Mouse (Mus musculus): ENCODE measurements around the gene Zfpl1. TPM values are rescaled to one million over a fixed set of nuclear protein-coding genes. Genes with fewer than 3 reads are reported as not detected.

The Zfpl1 gene
- polyA plus RNA-seq, 1 experiment from 2014 or later = 62.7 TPM

- Histone ChIP-seq H3K27me3 (ENCODE audit: control insufficient read depth, insufficient read depth, low read length) (no peaks in the 10 kb centered on the region), H3K4me1 (ENCODE audit: control insufficient read depth, insufficient read depth, low read length) (peaks cover 18% of the 10 kb centered on the region), H3K36me3 (ENCODE audit: control insufficient read depth, insufficient read depth, low read length) (peaks cover 27% of the 10 kb centered on the region), H3K9ac (ENCODE audit: low read length) (peak overlapping the region; percentile 86), H3K9me3 (replicated peaks; ENCODE audit: control insufficient read depth, low read length) (no peaks in the 10 kb centered on the region), H3K4me3 (replicated peaks; ENCODE audit: low read length) (peak overlapping the region; percentile 83), H3K27ac (ENCODE audit: low read length) (no peak overlapping the region), H3K4me2 (ENCODE audit: low read depth, low read length) (peak overlapping the region; percentile 75)
- ATAC-seq (ENCODE audit: insufficient read depth, low FRiP score) = no peak
- WGBS = 44% methylated on average over 4 of the region's 4 CpGs
Observed at GRCm38 (mm10) chr19:6056696-6057095, 28.1 kb downstream of the Zfpl1 start.

- no peak overlapping the region for H3K27ac ChIP-seq (ENCODE audit: low read length)
- ATAC-seq (ENCODE audit: insufficient read depth, low FRiP score) = no peak
- H3K4me3 ChIP-seq (replicated peaks; ENCODE audit: low read length) = no peak overlapping the region
- H3K4me1 ChIP-seq (ENCODE audit: control insufficient read depth, insufficient read depth, low read length) = peaks cover 12% of the 10 kb centered on the region
- WGBS = 78% methylated on average over 5 of the region's 5 CpGs
- H3K9ac ChIP-seq (ENCODE audit: low read length) = no peak overlapping the region
- no peaks in the 10 kb centered on the region for H3K27me3 ChIP-seq (ENCODE audit: control insufficient read depth, insufficient read depth, low read length)
- peaks cover 38% of the 10 kb centered on the region for H3K36me3 ChIP-seq (ENCODE audit: control insufficient read depth, insufficient read depth, low read length)
- no peaks in the 10 kb centered on the region for H3K9me3 ChIP-seq (replicated peaks; ENCODE audit: control insufficient read depth, low read length)
- H3K4me2 ChIP-seq (ENCODE audit: low read depth, low read length) = no peak overlapping the region
Observed at GRCm38 (mm10) chr19:6054296-6054695, 30.5 kb downstream of the Zfpl1 start.

- peaks cover 20% of the 10 kb centered on the region for H3K4me1 ChIP-seq (ENCODE audit: control insufficient read depth, insufficient read depth, low read length)
- no peaks in the 10 kb centered on the region for H3K9me3 ChIP-seq (replicated peaks; ENCODE audit: control insufficient read depth, low read length)
- 82% methylated on average over 7 of the region's 7 CpGs for WGBS
- H3K9ac ChIP-seq (ENCODE audit: low read length) = no peak overlapping the region
- H3K27me3 ChIP-seq (ENCODE audit: control insufficient read depth, insufficient read depth, low read length) = no peaks in the 10 kb centered on the region
- H3K4me2 ChIP-seq (ENCODE audit: low read depth, low read length) = no peak overlapping the region
- ATAC-seq (ENCODE audit: insufficient read depth, low FRiP score) = no peak
- no peak overlapping the region for H3K27ac ChIP-seq (ENCODE audit: low read length)
- no peak overlapping the region for H3K4me3 ChIP-seq (replicated peaks; ENCODE audit: low read length)
- peaks cover 47% of the 10 kb centered on the region for H3K36me3 ChIP-seq (ENCODE audit: control insufficient read depth, insufficient read depth, low read length)
Observed at GRCm38 (mm10) chr19:6052516-6052915, 32.2 kb downstream of the Zfpl1 start.

- peaks cover 18% of the 10 kb centered on the region for H3K4me1 ChIP-seq (ENCODE audit: control insufficient read depth, insufficient read depth, low read length)
- H3K27ac ChIP-seq (ENCODE audit: low read length) = no peak overlapping the region
- no peak overlapping the region for H3K4me3 ChIP-seq (replicated peaks; ENCODE audit: low read length)
- H3K9me3 ChIP-seq (replicated peaks; ENCODE audit: control insufficient read depth, low read length) = no peaks in the 10 kb centered on the region
- H3K27me3 ChIP-seq (ENCODE audit: control insufficient read depth, insufficient read depth, low read length) = no peaks in the 10 kb centered on the region
- 86% methylated on average over 11 of the region's 11 CpGs for WGBS
- no peak overlapping the region for H3K4me2 ChIP-seq (ENCODE audit: low read depth, low read length)
- peak overlapping the region; percentile 87; the same call in 1 of the 2 replicates for H3K9ac ChIP-seq (ENCODE audit: low read length)
- peaks cover 40% of the 10 kb centered on the region for H3K36me3 ChIP-seq (ENCODE audit: control insufficient read depth, insufficient read depth, low read length)
- no peak for ATAC-seq (ENCODE audit: insufficient read depth, low FRiP score)
Observed at GRCm38 (mm10) chr19:6048681-6049410, 35.9 kb downstream of the Zfpl1 start.

DNA sequence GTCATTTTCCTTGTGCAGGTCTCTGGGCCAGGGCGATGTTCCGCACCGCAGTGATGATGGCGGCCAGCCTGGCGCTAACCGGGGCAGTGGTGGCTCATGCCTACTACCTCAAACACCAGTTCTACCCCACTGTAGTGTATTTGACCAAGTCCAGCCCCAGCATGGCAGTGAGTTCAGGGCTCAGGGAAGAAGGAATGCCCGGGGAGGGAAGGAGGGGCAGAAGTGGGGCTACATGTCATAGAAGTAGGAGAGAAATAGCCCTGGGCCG lies 36.9 kb downstream of the Zfpl1 start:
- H3K9me3 ChIP-seq (replicated peaks; ENCODE audit: control insufficient read depth, low read length) = no peaks in the 10 kb centered on the region
- peak overlapping the region; percentile 99; the same call in 1 of the 2 replicates for H3K27ac ChIP-seq (ENCODE audit: low read length)
- H3K4me2 ChIP-seq (ENCODE audit: low read depth, low read length) = peak overlapping the region; percentile 86
- 81% methylated on average over 8 of the region's 8 CpGs for WGBS
- peaks cover 34% of the 10 kb centered on the region for H3K36me3 ChIP-seq (ENCODE audit: control insufficient read depth, insufficient read depth, low read length)
- peak overlapping the region; percentile 76 for H3K4me3 ChIP-seq (replicated peaks; ENCODE audit: low read length)
- H3K4me1 ChIP-seq (ENCODE audit: control insufficient read depth, insufficient read depth, low read length) = peaks cover 18% of the 10 kb centered on the region
- ATAC-seq (ENCODE audit: insufficient read depth, low FRiP score) = no peak
- H3K9ac ChIP-seq (ENCODE audit: low read length) = peak overlapping the region; percentile 87
- H3K27me3 ChIP-seq (ENCODE audit: control insufficient read depth, insufficient read depth, low read length) = no peaks in the 10 kb centered on the region

DNA sequence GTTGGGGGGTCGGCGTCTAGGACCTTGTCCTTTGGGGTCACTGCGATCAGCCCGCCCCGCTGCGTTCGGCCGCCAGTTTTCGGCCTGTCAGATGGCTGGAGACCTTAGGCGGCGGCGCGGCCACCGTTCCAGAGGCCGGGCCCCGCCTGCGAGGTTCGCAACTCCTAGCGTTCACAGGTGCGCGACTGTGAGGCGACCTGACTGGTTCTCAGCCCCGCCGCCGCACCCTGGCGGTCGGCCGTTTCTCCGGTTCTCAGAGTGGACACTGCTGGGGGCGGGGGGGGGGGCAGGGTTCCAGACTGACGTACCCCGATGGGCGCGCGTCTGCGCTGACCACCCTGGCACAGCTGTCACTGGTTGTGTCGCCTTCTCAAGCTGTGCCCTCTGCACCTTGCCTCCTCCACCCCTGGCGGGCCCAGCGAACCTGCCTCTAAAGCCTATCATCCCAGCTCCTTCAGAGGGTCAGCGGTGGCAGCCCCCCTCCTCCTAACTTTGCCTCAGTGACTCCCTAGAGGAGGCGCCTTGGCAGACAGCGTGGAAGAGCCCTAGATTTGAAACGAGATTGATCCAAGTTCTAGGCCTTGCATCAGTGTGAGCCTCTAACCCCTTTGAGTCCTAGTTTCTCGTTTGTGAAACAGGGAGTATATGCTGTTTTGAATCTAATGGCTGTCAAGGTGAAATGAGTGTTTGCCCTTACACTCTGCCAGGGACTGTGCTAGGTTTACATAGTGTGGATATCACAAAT lies 37.4 kb downstream of the Zfpl1 start:
- peak; percentile 11; the same call in 1 of the 2 replicates for ATAC-seq (ENCODE audit: insufficient read depth, low FRiP score)
- WGBS = under 1% methylated on average over 43 of the region's 44 CpGs
- Histone ChIP-seq H3K27ac (ENCODE audit: low read length) (peak overlapping the region; percentile 99), H3K9ac (ENCODE audit: low read length) (peak overlapping the region; percentile 87), H3K4me1 (ENCODE audit: control insufficient read depth, insufficient read depth, low read length) (peaks cover 18% of the 10 kb centered on the region), H3K9me3 (replicated peaks; ENCODE audit: control insufficient read depth, low read length) (no peaks in the 10 kb centered on the region), H3K27me3 (ENCODE audit: control insufficient read depth, insufficient read depth, low read length) (no peaks in the 10 kb centered on the region), H3K36me3 (ENCODE audit: control insufficient read depth, insufficient read depth, low read length) (peaks cover 29% of the 10 kb centered on the region), H3K4me3 (replicated peaks; ENCODE audit: low read length) (peak overlapping the region; percentile 76), H3K4me2 (ENCODE audit: low read depth, low read length) (peak overlapping the region; percentile 86)

- under 1% methylated on average over 65 of the region's 65 CpGs for WGBS
- no peaks in the 10 kb centered on the region for H3K27me3 ChIP-seq (ENCODE audit: control insufficient read depth, insufficient read depth, low read length)
- peak; percentile 93 for ATAC-seq (ENCODE audit: insufficient read depth, low FRiP score)
Observed at GRCm38 (mm10) chr19:6046294-6047153, 38.2 kb downstream of the Zfpl1 start, which contains the start of gene Syvn1. Syvn1 (plus strand) TSS chr19:6046576.

DNA sequence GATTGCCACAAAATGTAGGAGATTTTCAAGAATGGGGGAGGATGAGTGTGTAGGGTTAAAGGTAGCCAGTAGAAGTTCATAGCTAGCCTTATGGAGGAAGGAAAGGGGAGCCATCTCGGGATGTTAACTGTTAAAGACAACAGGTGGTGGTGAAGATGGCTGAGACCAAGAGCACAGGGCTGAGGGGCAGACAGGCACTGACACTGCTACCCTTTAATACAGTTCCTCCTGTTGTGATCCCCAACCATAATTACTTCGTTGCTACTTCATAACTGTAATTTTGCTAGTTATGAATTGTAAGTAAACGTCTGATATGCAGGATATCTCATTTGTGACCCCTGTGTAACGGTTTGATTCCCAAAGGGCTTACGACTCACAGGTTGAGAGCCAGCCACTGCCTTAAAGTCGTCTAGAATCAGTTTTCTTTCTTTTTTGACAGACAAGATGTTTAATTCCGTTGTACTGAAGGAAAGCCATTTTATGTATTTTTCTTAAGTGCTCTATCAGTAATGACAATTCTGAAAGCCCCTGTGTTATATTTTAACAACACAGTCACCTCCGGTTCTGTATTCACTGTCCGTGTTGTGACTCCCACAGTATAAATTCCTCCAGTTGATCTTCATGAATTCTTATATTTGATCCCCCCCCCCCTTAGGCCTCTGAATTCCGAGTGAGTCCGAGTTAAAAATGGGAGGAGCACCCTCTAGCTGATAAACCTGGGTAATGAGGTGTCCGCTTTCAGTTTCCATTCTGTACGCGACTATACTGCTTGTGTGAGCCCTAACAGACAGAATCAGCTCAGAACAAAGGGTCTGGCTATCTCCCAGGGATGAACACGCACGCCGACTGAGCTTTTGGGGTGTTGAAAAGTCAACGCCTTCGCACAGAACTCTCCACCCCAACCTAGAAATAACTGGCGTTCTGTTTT lies 39.1 kb downstream of the Zfpl1 start:
- peak overlapping the region; percentile 76 for H3K4me3 ChIP-seq (replicated peaks; ENCODE audit: low read length)
- peak overlapping the region; percentile 86 for H3K4me2 ChIP-seq (ENCODE audit: low read depth, low read length)
- peak overlapping the region; percentile 87 for H3K9ac ChIP-seq (ENCODE audit: low read length)
- 11% methylated on average over 20 of the region's 20 CpGs for WGBS
- H3K4me1 ChIP-seq (ENCODE audit: control insufficient read depth, insufficient read depth, low read length) = peaks cover 18% of the 10 kb centered on the region
- peak overlapping the region; percentile 99 for H3K27ac ChIP-seq (ENCODE audit: low read length)
- peak; percentile 38 for ATAC-seq (ENCODE audit: insufficient read depth, low FRiP score)
- no peaks in the 10 kb centered on the region for H3K27me3 ChIP-seq (ENCODE audit: control insufficient read depth, insufficient read depth, low read length)
- H3K36me3 ChIP-seq (ENCODE audit: control insufficient read depth, insufficient read depth, low read length) = peaks cover 16% of the 10 kb centered on the region; the same call in 1 of the 2 replicates
- no peaks in the 10 kb centered on the region for H3K9me3 ChIP-seq (replicated peaks; ENCODE audit: control insufficient read depth, low read length)

More at GRCm38 (mm10) chr19:6046294-6047153, 38.2 kb downstream of the Zfpl1 start, which contains the start of gene Syvn1:
- peak within 1 kb of the TSS; percentile 99 for H3K27ac ChIP-seq (ENCODE audit: low read length)
- peak within 1 kb of the TSS; percentile 87 for H3K9ac ChIP-seq (ENCODE audit: low read length)
- peak within 1 kb of the TSS; percentile 86 for H3K4me2 ChIP-seq (ENCODE audit: low read depth, low read length)
- peaks cover 23% of the 10 kb centered on the region for H3K36me3 ChIP-seq (ENCODE audit: control insufficient read depth, insufficient read depth, low read length)
- peaks cover 18% of the 10 kb centered on the region for H3K4me1 ChIP-seq (ENCODE audit: control insufficient read depth, insufficient read depth, low read length)
- no peaks in the 10 kb centered on the region for H3K9me3 ChIP-seq (replicated peaks; ENCODE audit: control insufficient read depth, low read length)
- peak within 1 kb of the TSS; percentile 76 for H3K4me3 ChIP-seq (replicated peaks; ENCODE audit: low read length)
